Mouse (Mus musculus) embryonic fibroblast, embryonic 13.5 days (primary cell): ENCODE data around the gene Coro6.

Experiments used
- CTCF ChIP-seq: IDR thresholded peaks from 2 replicates; pipeline ENCODE4 v1.5.1; 2011; ENCODE audit warnings: mild to moderate bottlenecking, control low read depth, low read length, moderate library complexity, borderline replicate concordance; ENCODE audit not compliant: insufficient read depth
- POLR2A ChIP-seq: IDR thresholded peaks from 2 replicates; pipeline ENCODE4 v1.6.1; 2011; ENCODE audit warnings: low read depth, mild to moderate bottlenecking, control low read depth, low read length, moderate library complexity

GRCm38 (mm10) chr11:77506941-77507340, 44.7 kb downstream of the Coro6 start:
- TF ChIP-seq CTCF: no peak
- no peak for TF ChIP-seq POLR2A
